Comparison of ENCODE assay signal across 15 mouse cellular contexts in genomic region chr12:36216905-36217304, GRCm38 (mm10). TPM values are rescaled to one million over a fixed set of nuclear protein-coding genes. Genes with fewer than 3 reads are reported as not detected.
DNase-seq lines count a peak whose midpoint lies in the region; ATAC-seq lines count a peak whose summit lies in the region.
"Had no signal": no experiment of that assay in that cellular context is flagged by ENCODE, and none has a peak within 500 bp of the region (broad histone marks: within the 10 kb centered on the region; RNA-seq: fewer than 3 reads in every experiment).

No protein-coding gene starts in this region.

- H3K4me1 ChIP-seq in kidney, embryonic 16.5 days (ENCODE audit: insufficient read depth, low read length) = peaks cover 10% of the 10 kb centered on the region
- H3K4me1 ChIP-seq in embryonic facial prominence, embryonic 15.5 days = no peaks in the 10 kb centered on the region
- H3K4me1 ChIP-seq in midbrain, embryonic 14.5 days (ENCODE audit: control insufficient read depth, insufficient read depth, low read length) = no peaks in the 10 kb centered on the region

- H3K27me3 ChIP-seq in kidney, embryonic 16.5 days (ENCODE audit: insufficient read depth, low read length) = no peaks in the 10 kb centered on the region
- no peaks in the 10 kb centered on the region for H3K27me3 ChIP-seq in embryonic facial prominence, embryonic 15.5 days
- no peaks in the 10 kb centered on the region for H3K27me3 ChIP-seq in midbrain, embryonic 14.5 days (ENCODE audit: control insufficient read depth, insufficient read depth, low read length)
- H3K27me3 ChIP-seq: Patski had no signal

- DNase-seq in kidney, adult 11 months = no peak
- DNase-seq in urinary bladder, postnatal 36 days (ENCODE audit: low spot score in 2 of 2) = no peak
- no peak for DNase-seq in midbrain, embryonic 14.5 days
- DNase-seq: cerebellum, postnatal 10 days; right cerebral cortex, postnatal 25 days; thymus, postnatal 25 days had no signal

- no peaks in the 10 kb centered on the region for H3K36me3 ChIP-seq in kidney, embryonic 16.5 days (ENCODE audit: insufficient read depth, low read length)
- H3K36me3 ChIP-seq in embryonic facial prominence, embryonic 15.5 days = no peaks in the 10 kb centered on the region
- H3K36me3 ChIP-seq in midbrain, embryonic 14.5 days (ENCODE audit: control insufficient read depth, insufficient read depth, low read length) = no peaks in the 10 kb centered on the region

- H3K4me3 ChIP-seq in kidney, embryonic 16.5 days (ENCODE audit: low read length) = peak overlapping the region; percentile 4
- H3K4me3 ChIP-seq in embryonic facial prominence, embryonic 15.5 days (replicated peaks) = no peak overlapping the region
- no peak overlapping the region for H3K4me3 ChIP-seq in midbrain, embryonic 14.5 days (replicated peaks; ENCODE audit: low read depth, low read length)

- H3K9ac ChIP-seq in kidney, embryonic 16.5 days (replicated peaks; ENCODE audit: low read length) = no peak overlapping the region
- H3K9ac ChIP-seq in embryonic facial prominence, embryonic 15.5 days = no peak overlapping the region
- H3K9ac ChIP-seq in midbrain, embryonic 14.5 days (replicated peaks; ENCODE audit: low read length) = no peak overlapping the region
- H3K9ac ChIP-seq: liver, embryonic 14.5 days had no signal

- no peak for ATAC-seq in kidney, embryonic 16.5 days (ENCODE audit: low FRiP score, low TSS enrichment)
- peak; percentile 87 for ATAC-seq in CD4-positive, CD25-positive, alpha-beta regulatory T cell, adult 4 months
- no peak for ATAC-seq in embryonic facial prominence, embryonic 15.5 days (ENCODE audit: insufficient number of reproducible peaks, low FRiP score, low TSS enrichment, low read depth)
- ATAC-seq in monocyte, adult 5-6 weeks (replicated peaks; ENCODE audit: insufficient number of reproducible peaks, low FRiP score, low TSS enrichment, poor library complexity, severe bottlenecking) = 0 out of 2 replicates have a peak, but pooled peaks have one; percentile 9
- no peak for ATAC-seq in midbrain, embryonic 14.5 days (ENCODE audit: low FRiP score, low TSS enrichment)
- ATAC-seq: Patski had no signal

- H3K27ac ChIP-seq in kidney, embryonic 16.5 days (ENCODE audit: low read length) = no peak overlapping the region
- no peak overlapping the region for H3K27ac ChIP-seq in embryonic facial prominence, embryonic 15.5 days (replicated peaks)
- H3K27ac ChIP-seq in midbrain, embryonic 14.5 days (replicated peaks; ENCODE audit: low read depth, low read length) = no peak overlapping the region
- H3K27ac ChIP-seq: liver, embryonic 14.5 days had no signal

- peak overlapping the region; percentile 28 for H3K4me2 ChIP-seq in kidney, embryonic 16.5 days (replicated peaks; ENCODE audit: low read depth, low read length)
- H3K4me2 ChIP-seq in embryonic facial prominence, embryonic 15.5 days (replicated peaks) = 0 out of 2 replicates have a peak overlapping the region, but pooled peaks have one; percentile 8
- H3K4me2 ChIP-seq in midbrain, embryonic 14.5 days (ENCODE audit: low read length) = no peak overlapping the region

- no peaks in the 10 kb centered on the region for H3K9me3 ChIP-seq in kidney, embryonic 16.5 days (ENCODE audit: low read length)
- no peaks in the 10 kb centered on the region for H3K9me3 ChIP-seq in embryonic facial prominence, embryonic 15.5 days (replicated peaks)
- no peaks in the 10 kb centered on the region for H3K9me3 ChIP-seq in midbrain, embryonic 14.5 days (ENCODE audit: control insufficient read depth, low read length)

- WGBS in kidney, embryonic 16.5 days = 62% methylated on average over 10 of the region's 10 CpGs
- 64% methylated on average over 10 of the region's 10 CpGs for WGBS in embryonic facial prominence, embryonic 15.5 days
- WGBS in midbrain, embryonic 14.5 days = 81% methylated on average over 10 of the region's 10 CpGs

RNA-seq across cellular contexts. Expression of gene Lrrc72, which starts 36.3 kb away (rescaled TPM):
- polyA plus RNA-seq in kidney, embryonic 16.5 days (2015; fragmentation: Nextera tagmentation; extraction: Ambion mirVana) = not detected in 2 replicates
- not detected for polyA plus RNA-seq in CD4-positive, CD25-positive, alpha-beta regulatory T cell, adult 4 months (2017; shearing (Covaris generic))
- 0.18 TPM in 1 of 2 replicates, not detected in the other for polyA plus RNA-seq in embryonic facial prominence, embryonic 15.5 days (2015; fragmentation: Nextera tagmentation; extraction: Ambion mirVana)
- total RNA-seq in monocyte, adult 5-6 weeks (2017) = not detected in 3 replicates
- polyA plus RNA-seq in midbrain, embryonic 14.5 days (2014; fragmentation: Nextera tagmentation; extraction: Ambion mirVana) = not detected in 2 replicates
- total RNA-seq: adrenal gland, postnatal 4 days; heart, adult 8-10 months; layer of hippocampus, postnatal 10 days had no signal
- polyA plus RNA-seq: liver, embryonic 14.5 days; Patski had no signal

RNA-seq across cellular contexts. Expression of gene Bzw2, which starts 59.0 kb away (rescaled TPM):
- polyA plus RNA-seq in kidney, embryonic 16.5 days (2015; fragmentation: Nextera tagmentation; extraction: Ambion mirVana) = 198 and 218 TPM in 2 replicates
- polyA plus RNA-seq in CD4-positive, CD25-positive, alpha-beta regulatory T cell, adult 4 months (2017; shearing (Covaris generic)) = 100 to 1,000 TPM; 167 to 181 TPM
- 164 and 177 TPM in 2 replicates for polyA plus RNA-seq in embryonic facial prominence, embryonic 15.5 days (2015; fragmentation: Nextera tagmentation; extraction: Ambion mirVana)
- 22.1 to 32.7 TPM (median 24.8 TPM) in 3 replicates for total RNA-seq in monocyte, adult 5-6 weeks (2017)
- 436 and 484 TPM in 2 replicates for polyA plus RNA-seq in midbrain, embryonic 14.5 days (2014; fragmentation: Nextera tagmentation; extraction: Ambion mirVana)

RNA-seq across cellular contexts. Expression of gene Ankmy2, which starts 60.0 kb away (rescaled TPM):
- polyA plus RNA-seq in kidney, embryonic 16.5 days (2015; fragmentation: Nextera tagmentation; extraction: Ambion mirVana) = 37.4 and 41.6 TPM in 2 replicates
- polyA plus RNA-seq in CD4-positive, CD25-positive, alpha-beta regulatory T cell, adult 4 months (2017; shearing (Covaris generic)) = 10 to 100 TPM; 47.9 to 53.4 TPM
- 34.8 and 35.4 TPM in 2 replicates for polyA plus RNA-seq in embryonic facial prominence, embryonic 15.5 days (2015; fragmentation: Nextera tagmentation; extraction: Ambion mirVana)
- 21.5 to 27.7 TPM (median 27.3 TPM) in 3 replicates for total RNA-seq in monocyte, adult 5-6 weeks (2017)
- polyA plus RNA-seq in midbrain, embryonic 14.5 days (2014; fragmentation: Nextera tagmentation; extraction: Ambion mirVana) = 73.0 and 74.0 TPM in 2 replicates

Comparison
In these comparisons a context has a peak if more than half of its experiments do, and no peak if none do; other contexts are left out.
1. ATAC-seq: peak in CD4-positive, CD25-positive, alpha-beta regulatory T cell, adult 4 months (single experiment) and monocyte, adult 5-6 weeks (single experiment); none in kidney, embryonic 16.5 days (single experiment), embryonic facial prominence, embryonic 15.5 days (single experiment) and midbrain, embryonic 14.5 days (single experiment).